12 mouse cellular contexts compared by ENCODE assay signal in the genomic region with DNA sequence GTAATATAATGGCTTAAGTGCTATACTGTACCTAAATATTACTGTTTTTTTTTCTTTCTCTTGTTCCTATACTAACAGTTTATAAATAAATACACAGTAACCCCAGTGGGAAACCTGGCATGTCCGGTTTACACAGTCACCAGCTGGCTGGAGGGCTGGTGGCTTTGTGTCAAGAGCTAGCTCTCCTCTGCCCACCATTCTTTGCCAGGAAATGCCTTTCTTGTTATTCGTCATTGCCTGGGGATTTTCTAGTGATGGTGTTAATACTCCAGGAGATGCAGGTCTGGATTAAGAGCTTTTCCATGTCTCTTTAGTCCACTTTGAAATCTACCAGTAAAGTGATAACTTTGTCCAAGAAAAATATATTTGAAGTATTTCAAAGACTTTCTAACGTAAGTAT.
A peak's percentile ranks its signal among the peaks of the same experiment; 100 is the strongest.
DNase-seq lines count a peak whose midpoint lies in the region; ATAC-seq and TF ChIP-seq lines count a peak whose summit lies in the region.
"Had no signal": no experiment of that assay in that cellular context is flagged by ENCODE, and none has a peak within 500 bp of the region (broad histone marks: within the 10 kb centered on the region; RNA-seq: fewer than 3 reads in every experiment).

No protein-coding gene starts in this region.

- no peak for TF ChIP-seq CTCF in heart, adult 2 months (IDR thresholded peaks at IDR 0.05)
- no peak for TF ChIP-seq CTCF in Patski (IDR thresholded peaks at IDR 0.05)

- peak overlapping the region; percentile 24 for H3K27ac ChIP-seq in heart, adult 2 months
- H3K27ac ChIP-seq in heart, embryonic 12.5 days (ENCODE audit: poor library complexity, severe bottlenecking): no peak overlapping the region
- no peak overlapping the region for H3K27ac ChIP-seq in lung, embryonic 16.5 days (ENCODE audit: low read length)
- no peak overlapping the region for H3K27ac ChIP-seq in intestine, embryonic 16.5 days (ENCODE audit: low read length)

- peak; percentile 32 to 45 for DNase-seq in heart, adult 2 months
- peak; percentile 93 for DNase-seq in Patski (ENCODE audit: low read depth, low spot score)
- DNase-seq in cerebellum, postnatal 25 days: peak; percentile 77 to 87
- DNase-seq in ovary, postnatal 36 days (ENCODE audit: low spot score): no peak
- DNase-seq in left cerebral cortex, adult 18-20 months (ENCODE audit: low spot score in 2 of 2): no peak
- DNase-seq: right cerebral cortex, adult 18-20 months had no signal

- no peak for TF ChIP-seq EP300 in heart, adult 2 months (IDR thresholded peaks at IDR 0.05; ENCODE audit: insufficient read depth, low read depth, low read length)

- H3K9ac ChIP-seq in heart, adult 2 months (ENCODE audit: low read depth, low read length): no peak overlapping the region
- H3K9ac ChIP-seq in heart, embryonic 12.5 days: no peak overlapping the region
- H3K9ac ChIP-seq in lung, embryonic 16.5 days (ENCODE audit: low read length): no peak overlapping the region
- H3K9ac ChIP-seq in intestine, embryonic 16.5 days (ENCODE audit: low read depth, low read length): no peak overlapping the region
- H3K9ac ChIP-seq: heart, embryonic 15.5 days had no signal

- WGBS in heart, adult 2 months: 16% methylated on average over 3 of the region's 3 CpGs
- WGBS in heart, embryonic 12.5 days: 42% methylated on average over 3 of the region's 3 CpGs
- 37% methylated on average over 3 of the region's 3 CpGs for WGBS in lung, embryonic 16.5 days
- 51% methylated on average over 3 of the region's 3 CpGs for WGBS in intestine, embryonic 16.5 days

- H3K36me3 ChIP-seq in heart, adult 2 months (ENCODE audit: control insufficient read depth, insufficient read depth, low read length): peaks cover 2% of the 10 kb centered on the region; the same call in 1 of the 2 replicates
- no peaks in the 10 kb centered on the region for H3K36me3 ChIP-seq in heart, embryonic 12.5 days
- no peaks in the 10 kb centered on the region for H3K36me3 ChIP-seq in lung, embryonic 16.5 days (ENCODE audit: control insufficient read depth, insufficient read depth, low read length)
- no peaks in the 10 kb centered on the region for H3K36me3 ChIP-seq in intestine, embryonic 16.5 days (ENCODE audit: control insufficient read depth, insufficient read depth, low read length)
- H3K36me3 ChIP-seq: heart, embryonic 15.5 days had no signal

- no peaks in the 10 kb centered on the region for H3K9me3 ChIP-seq in heart, embryonic 12.5 days (replicated peaks)
- H3K9me3 ChIP-seq in lung, embryonic 16.5 days (ENCODE audit: control insufficient read depth, low read length): no peaks in the 10 kb centered on the region
- no peaks in the 10 kb centered on the region for H3K9me3 ChIP-seq in intestine, embryonic 16.5 days (ENCODE audit: control insufficient read depth, low read length)
- H3K9me3 ChIP-seq: heart, embryonic 15.5 days had no signal

- H3K27me3 ChIP-seq in heart, adult 2 months (ENCODE audit: control insufficient read depth, insufficient read depth, low read length): no peaks in the 10 kb centered on the region
- no peaks in the 10 kb centered on the region for H3K27me3 ChIP-seq in heart, embryonic 12.5 days (replicated peaks)
- no peaks in the 10 kb centered on the region for H3K27me3 ChIP-seq in Patski
- H3K27me3 ChIP-seq in lung, embryonic 16.5 days (ENCODE audit: control insufficient read depth, insufficient read depth, low read depth, low read length): no peaks in the 10 kb centered on the region
- no peaks in the 10 kb centered on the region for H3K27me3 ChIP-seq in intestine, embryonic 16.5 days (replicated peaks; ENCODE audit: control insufficient read depth, insufficient read depth, low read length)
- H3K27me3 ChIP-seq: heart, embryonic 15.5 days had no signal

- CTCF ChIA-PET in Patski (lab: Charles Lee): interaction anchor here (0.7 to 2.7 kb wide), 3 partner anchors 13 to 23 kb away, joined by 3 to 11 read pairs (median 5); no protein-coding TSS in a partner anchor

- TF ChIP-seq POLR2A in heart, adult 2 months (IDR thresholded peaks at IDR 0.05; ENCODE audit: insufficient read depth, low read depth, low read length): no peak

- ATAC-seq in heart, embryonic 12.5 days (ENCODE audit: insufficient number of reproducible peaks, low FRiP score): no peak
- ATAC-seq in Patski: peak; percentile 78
- ATAC-seq in lung, embryonic 16.5 days (ENCODE audit: low read depth): 0 out of 2 replicates have a peak, but pooled peaks have one; percentile 56
- no peak for ATAC-seq in intestine, embryonic 16.5 days
- ATAC-seq: midbrain, embryonic 16.5 days had no signal

- intact Hi-C loops in heart, adult 2 months (cut with DNase I): loop anchor here (5.0 to 10.0 kb wide), 2 partner anchors 51 to 304 kb away; no protein-coding TSS in a partner anchor

- H3K4me2 ChIP-seq in heart, embryonic 12.5 days: no peak overlapping the region
- no peak overlapping the region for H3K4me2 ChIP-seq in lung, embryonic 16.5 days (ENCODE audit: low read depth, low read length)
- H3K4me2 ChIP-seq in intestine, embryonic 16.5 days (ENCODE audit: low read depth, low read length): no peak overlapping the region
- H3K4me2 ChIP-seq: heart, embryonic 15.5 days; liver, embryonic 11.5 days had no signal

- in situ Hi-C loops in Patski (cut with MboI; ENCODE audit: low pct_unique_long_range_greater_than_20kb): no loop called here

- H3K4me1 ChIP-seq in heart, adult 2 months (ENCODE audit: control insufficient read depth, insufficient read depth, low read length): peaks cover 5% of the 10 kb centered on the region
- H3K4me1 ChIP-seq in heart, embryonic 12.5 days (replicated peaks): peaks cover 11% of the 10 kb centered on the region
- no peaks in the 10 kb centered on the region for H3K4me1 ChIP-seq in lung, embryonic 16.5 days (replicated peaks; ENCODE audit: control insufficient read depth, insufficient read depth, low read length)
- no peaks in the 10 kb centered on the region for H3K4me1 ChIP-seq in intestine, embryonic 16.5 days (ENCODE audit: control insufficient read depth, insufficient read depth, low read length)

- POLR2A ChIA-PET in Patski (lab: Charles Lee): no interaction called here

- no peak overlapping the region for H3K4me3 ChIP-seq in heart, adult 2 months
- no peak overlapping the region for H3K4me3 ChIP-seq in heart, embryonic 12.5 days
- no peak overlapping the region for H3K4me3 ChIP-seq in lung, embryonic 16.5 days (ENCODE audit: low read length)
- no peak overlapping the region for H3K4me3 ChIP-seq in intestine, embryonic 16.5 days (ENCODE audit: low read length)
- H3K4me3 ChIP-seq: heart, embryonic 15.5 days had no signal

- H3K79me2 ChIP-seq in heart, adult 2 months (replicated peaks; ENCODE audit: control insufficient read depth, insufficient read depth, low read length): no peaks in the 10 kb centered on the region

Comparison
In these comparisons a context has a peak if more than half of its experiments do, and no peak if none do; other contexts are left out.
1. DNase-seq: peak in heart, adult 2 months (2 of 2), Patski (single experiment) and cerebellum, postnatal 25 days (2 of 2); none in ovary, postnatal 36 days (single experiment) and left cerebral cortex, adult 18-20 months (0 of 2).
2. ATAC-seq: peak in Patski (single experiment) and lung, embryonic 16.5 days (single experiment); none in heart, embryonic 12.5 days (single experiment) and intestine, embryonic 16.5 days (single experiment).